Mouse (Mus musculus) midbrain, embryonic 11.5 days (tissue): ENCODE measurements around the gene Agfg2. TPM values are rescaled to one million over a fixed set of nuclear protein-coding genes. Genes with fewer than 3 reads are reported as not detected.

ENCODE experiments used
- ATAC-seq: fragments of 200-750 bp; cut with Nextera tagmentation; 2 replicates; pipeline ENCODE4 v1.8.0; 2017; ENCODE audit warnings: moderate TSS enrichment, moderate library complexity; ENCODE audit not compliant: low FRiP score
- DNase-seq: peaks from one replicate; pipeline ENCODE4 v3.0.0; 2015; ENCODE audit warnings: low spot score; ENCODE audit errors: missing footprints
- H3K27ac ChIP-seq: fragments of 300-500 bp; sonication (generic); 2 replicates; pipeline ENCODE4 v1.5.1; 2014; ENCODE audit warnings: low read depth, low read length
- H3K27me3 ChIP-seq: fragments of 300-500 bp; sonication (generic); 2 replicates; pipeline ENCODE4 v1.6.1; 2014; ENCODE audit warnings: mild to moderate bottlenecking, low read length, moderate library complexity, mixed read lengths; ENCODE audit not compliant: control insufficient read depth, insufficient read depth
- H3K36me3 ChIP-seq: fragments of 300-500 bp; sonication (generic); 2 replicates; pipeline ENCODE4 v1.6.1; 2014; ENCODE audit warnings: mild to moderate bottlenecking, low read length, moderate library complexity, mixed read lengths; ENCODE audit not compliant: control insufficient read depth, insufficient read depth
- H3K4me1 ChIP-seq: fragments of 300-500 bp; sonication (generic); 2 replicates; pipeline ENCODE4 v1.6.1; 2014; ENCODE audit warnings: low read length; ENCODE audit not compliant: control insufficient read depth, insufficient read depth
- H3K4me2 ChIP-seq: fragments of 300-500 bp; sonication (generic); 2 replicates; pipeline ENCODE4 v1.6.1; 2014; ENCODE audit warnings: mild to moderate bottlenecking, moderate library complexity
- H3K4me3 ChIP-seq: fragments of 300-500 bp; sonication (generic); 2 replicates; pipeline ENCODE4 v1.5.1; 2014; ENCODE audit warnings: low read depth, low read length
- H3K9ac ChIP-seq: fragments of 300-500 bp; sonication (generic); 2 replicates; pipeline ENCODE4 v1.6.1; 2014; ENCODE audit warnings: low read length
- H3K9me3 ChIP-seq: fragments of 300-500 bp; sonication (generic); 2 replicates; pipeline ENCODE4 v1.6.1; 2016; ENCODE audit warnings: low read length; ENCODE audit not compliant: control insufficient read depth
- WGBS: fragments of 180-500 bp; shearing (Covaris S2); extraction: QIAGEN DNeasy Blood & Tissue Kit; methylation state at CpG from one replicate; pipeline ENCODE4 v1.1.7; 2014; 5-methylcytosine and 5-hydroxymethylcytosine counted together
- polyA plus RNA-seq: library from polyadenylated mRNA; unstranded; fragments of >200 nt; fragmentation: Nextera tagmentation; extraction: Ambion mirVana; gene quantifications from 2 replicates; pipeline ENCODE4 v1.2.1, GENCODE M21; 2014

Gene Agfg2
- polyA plus RNA-seq, 1 experiment from 2014 or later: 14.9 TPM

DNA sequence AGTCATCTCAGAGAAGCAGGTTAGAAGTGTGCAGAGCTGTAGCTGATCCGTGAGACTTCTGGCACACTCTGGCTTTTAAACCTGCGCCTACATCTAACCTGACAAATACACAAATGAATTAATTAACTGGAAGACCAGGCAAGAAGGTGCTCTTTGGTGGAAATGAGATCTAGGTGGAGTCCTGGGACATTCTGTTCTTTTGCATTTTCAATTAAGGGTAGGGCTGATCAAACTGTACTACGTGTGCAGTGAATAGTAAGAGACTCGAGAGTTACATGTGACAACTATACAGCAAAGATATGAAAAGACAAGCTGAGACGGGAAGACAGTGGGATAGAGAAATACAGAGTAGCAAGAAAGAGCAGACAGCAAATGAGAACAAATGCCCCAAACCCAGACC, 28.9 kb upstream of the Agfg2 start:
- H3K27me3 ChIP-seq: no peaks in the 10 kb centered on the region

DNA sequence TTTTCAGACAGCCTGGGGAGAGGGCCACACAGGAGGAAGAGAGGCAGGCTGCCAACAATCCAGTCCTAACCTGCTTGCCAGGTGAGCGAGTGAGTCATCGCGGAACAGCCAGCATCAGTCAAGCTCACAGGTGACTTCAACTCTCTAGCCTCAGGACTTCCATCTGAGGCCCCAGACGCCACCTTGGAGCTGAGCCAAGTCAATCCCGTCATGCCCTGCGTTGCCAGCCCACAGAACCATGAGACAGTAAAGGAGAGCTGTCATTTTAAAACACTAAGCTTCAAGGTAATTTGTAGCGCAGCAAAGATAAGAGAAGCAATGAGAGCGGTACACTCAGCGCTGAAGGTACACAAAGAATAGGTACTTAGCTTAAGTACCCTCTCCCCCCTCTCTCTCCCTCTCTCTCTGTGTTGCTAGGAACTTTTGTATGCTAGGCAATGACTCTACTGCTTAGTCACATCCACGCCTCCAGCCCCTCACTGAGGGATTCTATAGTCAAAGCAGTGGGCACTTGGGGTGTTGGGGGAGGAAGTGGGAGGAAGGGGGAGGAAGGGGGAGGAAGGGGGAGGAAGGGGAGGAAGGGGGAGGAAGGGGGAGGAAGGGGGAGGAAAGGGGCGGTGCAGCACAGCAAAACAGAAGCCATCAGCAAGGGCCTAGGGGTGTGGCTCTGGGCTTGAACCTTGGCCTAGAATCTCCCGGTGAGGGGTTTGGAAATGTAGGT, 22.5 kb upstream of the Agfg2 start:
- no peak for DNase-seq
- Histone ChIP-seq H3K36me3 (no peaks in the 10 kb centered on the region), H3K9ac (no peak overlapping the region), H3K27ac (no peak overlapping the region), H3K27me3 (no peaks in the 10 kb centered on the region), H3K4me3 (no peak overlapping the region), H3K4me1 (peaks cover 6% of the 10 kb centered on the region), H3K4me2 (no peak overlapping the region), H3K9me3 (no peaks in the 10 kb centered on the region)
- WGBS: 89% methylated on average over 12 of the region's 12 CpGs
- no peak for ATAC-seq

More for the DNA sequence above, 28.9 kb upstream of the Agfg2 start:
- Histone ChIP-seq H3K27ac (no peak overlapping the region), H3K9ac (no peak overlapping the region), H3K36me3 (no peaks in the 10 kb centered on the region), H3K4me1 (no peaks in the 10 kb centered on the region), H3K4me2 (no peak overlapping the region), H3K9me3 (no peaks in the 10 kb centered on the region), H3K4me3 (no peak overlapping the region)
- no peak for DNase-seq
- 91% methylated on average over 5 of the region's 5 CpGs for WGBS
- no peak for ATAC-seq

GRCm38 (mm10) chr5:137705242-137705641, 20.7 kb upstream of the Agfg2 start:
- Histone ChIP-seq H3K9ac (no peak overlapping the region), H3K4me1 (peaks cover 6% of the 10 kb centered on the region), H3K36me3 (no peaks in the 10 kb centered on the region), H3K4me2 (no peak overlapping the region), H3K9me3 (no peaks in the 10 kb centered on the region), H3K27ac (no peak overlapping the region), H3K4me3 (no peak overlapping the region), H3K27me3 (no peaks in the 10 kb centered on the region)
- DNase-seq: no peak
- no peak for ATAC-seq
- 71% methylated on average over 6 of the region's 6 CpGs for WGBS

GRCm38 (mm10) chr5:137699850-137700249, 15.3 kb upstream of the Agfg2 start:
- no peak overlapping the region for H3K9ac ChIP-seq
- no peak overlapping the region for H3K27ac ChIP-seq
- no peaks in the 10 kb centered on the region for H3K4me1 ChIP-seq
- 58% methylated on average over 2 of the region's 2 CpGs for WGBS
- no peaks in the 10 kb centered on the region for H3K27me3 ChIP-seq
- ATAC-seq (no peak), DNase-seq (no peak)
- no peak overlapping the region for H3K4me2 ChIP-seq
- H3K4me3 ChIP-seq: no peak overlapping the region
- no peaks in the 10 kb centered on the region for H3K9me3 ChIP-seq
- H3K36me3 ChIP-seq: no peaks in the 10 kb centered on the region

GRCm38 (mm10) chr5:137699080-137699479, 14.6 kb upstream of the Agfg2 start:
- Histone ChIP-seq H3K4me2 (no peak overlapping the region), H3K9me3 (no peaks in the 10 kb centered on the region), H3K27ac (no peak overlapping the region), H3K36me3 (no peaks in the 10 kb centered on the region), H3K27me3 (no peaks in the 10 kb centered on the region), H3K9ac (no peak overlapping the region), H3K4me1 (no peaks in the 10 kb centered on the region), H3K4me3 (no peak overlapping the region)
- WGBS: 83% methylated on average over 3 of the region's 3 CpGs
- ATAC-seq: no peak
- no peak for DNase-seq

DNA sequence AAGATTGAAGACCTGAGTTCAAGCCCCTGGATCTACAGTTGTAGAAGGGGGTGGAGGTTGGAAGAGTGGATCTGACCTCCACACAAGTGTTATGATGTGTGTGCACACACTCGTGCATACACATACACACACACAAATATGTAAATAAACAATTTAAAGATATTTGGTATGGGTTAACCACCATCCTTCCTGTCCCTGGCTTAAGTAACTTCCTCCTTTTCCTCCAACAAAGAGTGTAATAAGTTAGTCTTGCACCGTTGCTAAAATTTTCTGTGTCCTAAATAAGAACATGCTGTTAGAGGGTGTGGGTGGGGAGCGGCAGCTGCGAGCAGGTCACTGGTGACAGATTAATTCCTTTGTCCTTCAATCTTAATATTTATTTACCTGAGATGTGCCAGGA, 11.4 kb upstream of the Agfg2 start:
- Histone ChIP-seq H3K36me3 (no peaks in the 10 kb centered on the region), H3K4me2 (no peak overlapping the region), H3K27me3 (no peaks in the 10 kb centered on the region), H3K27ac (no peak overlapping the region), H3K4me1 (no peaks in the 10 kb centered on the region), H3K4me3 (no peak overlapping the region), H3K9me3 (no peaks in the 10 kb centered on the region), H3K9ac (no peak overlapping the region)
- 83% methylated on average over 4 of the region's 4 CpGs for WGBS
- ATAC-seq (no peak), DNase-seq (no peak)

- H3K9ac ChIP-seq: no peak overlapping the region
- no peak overlapping the region for H3K4me3 ChIP-seq
- H3K9me3 ChIP-seq: no peaks in the 10 kb centered on the region
- WGBS: 50% methylated on average over 3 of the region's 3 CpGs
- H3K4me2 ChIP-seq: no peak overlapping the region
- no peak overlapping the region for H3K27ac ChIP-seq
- ATAC-seq (no peak), DNase-seq (no peak)
- H3K4me1 ChIP-seq: no peaks in the 10 kb centered on the region
- H3K36me3 ChIP-seq: no peaks in the 10 kb centered on the region
- no peaks in the 10 kb centered on the region for H3K27me3 ChIP-seq
These were observed 10.3 kb upstream of the Agfg2 start for GRCm38 (mm10) chr5:137694796-137695195.

DNA sequence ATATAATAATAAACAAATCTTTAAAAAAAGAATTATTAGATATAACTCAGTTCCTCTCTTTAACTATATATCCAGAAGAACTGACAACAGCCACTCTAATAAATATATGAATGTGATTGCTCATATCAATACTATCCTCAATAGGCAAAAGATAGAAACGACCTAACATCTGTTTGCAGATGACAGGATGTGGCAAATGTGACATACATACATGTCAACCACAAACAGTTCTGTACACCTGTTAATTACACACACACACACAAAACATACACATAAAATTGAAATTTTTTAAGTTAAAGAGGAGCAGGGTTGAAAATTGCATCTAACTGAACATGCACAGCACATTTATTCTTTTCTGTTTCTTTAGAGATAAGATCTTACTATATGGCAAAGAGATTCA, 7.4 kb upstream of the Agfg2 start:
- Histone ChIP-seq H3K9me3 (no peaks in the 10 kb centered on the region), H3K27me3 (no peaks in the 10 kb centered on the region), H3K4me1 (no peaks in the 10 kb centered on the region), H3K4me3 (no peak overlapping the region), H3K4me2 (no peak overlapping the region), H3K27ac (no peak overlapping the region), H3K9ac (no peak overlapping the region), H3K36me3 (no peaks in the 10 kb centered on the region)
- no peak for ATAC-seq
- WGBS: 75% methylated on average over 1 of the region's 1 CpGs
- DNase-seq: no peak

GRCm38 (mm10) chr5:137690531-137690930, 6.0 kb upstream of the Agfg2 start:
- DNase-seq (no peak), ATAC-seq (no peak)
- Histone ChIP-seq H3K4me3 (no peak overlapping the region), H3K27ac (no peak overlapping the region), H3K27me3 (no peaks in the 10 kb centered on the region), H3K36me3 (no peaks in the 10 kb centered on the region), H3K4me2 (no peak overlapping the region), H3K4me1 (no peaks in the 10 kb centered on the region), H3K9ac (no peak overlapping the region), H3K9me3 (no peaks in the 10 kb centered on the region)
- WGBS: 68% methylated on average over 9 of the region's 9 CpGs
